In genomic region chr13:51756563-51756962, GRCm38 (mm10) we compare ENCODE assay signal across 9 mouse cellular contexts. TPM values are rescaled to one million over a fixed set of nuclear protein-coding genes. Genes with fewer than 3 reads are reported as not detected.
DNase-seq lines count a peak whose midpoint lies in the region; ATAC-seq and TF ChIP-seq lines count a peak whose summit lies in the region.
"Had no signal": no experiment of that assay in that cellular context is flagged by ENCODE, and none has a peak within 500 bp of the region (broad histone marks: within the 10 kb centered on the region; RNA-seq: fewer than 3 reads in every experiment).

No protein-coding gene starts in this region.

- no peak overlapping the region for H3K9ac ChIP-seq in hindbrain, embryonic 15.5 days
- H3K9ac ChIP-seq in hindbrain, embryonic 13.5 days = no peak overlapping the region; the same call in 1 of the 2 replicates
- no peak overlapping the region for H3K9ac ChIP-seq in intestine, postnatal 0 days (ENCODE audit: low read depth, low read length)
- no peak overlapping the region for H3K9ac ChIP-seq in midbrain, embryonic 14.5 days (replicated peaks; ENCODE audit: low read length)

- H3K27ac ChIP-seq in hindbrain, embryonic 15.5 days (replicated peaks) = 0 out of 2 replicates have a peak overlapping the region, but pooled peaks have one; percentile 26
- no peak overlapping the region; the same call in 1 of the 2 replicates for H3K27ac ChIP-seq in hindbrain, embryonic 13.5 days
- no peak overlapping the region for H3K27ac ChIP-seq in intestine, postnatal 0 days (ENCODE audit: low read depth, low read length)
- no peak overlapping the region for H3K27ac ChIP-seq in midbrain, embryonic 14.5 days (replicated peaks; ENCODE audit: low read depth, low read length)

- no peaks in the 10 kb centered on the region for H3K36me3 ChIP-seq in hindbrain, embryonic 15.5 days
- H3K36me3 ChIP-seq in hindbrain, embryonic 13.5 days = no peaks in the 10 kb centered on the region
- no peaks in the 10 kb centered on the region for H3K36me3 ChIP-seq in intestine, postnatal 0 days (ENCODE audit: control insufficient read depth, insufficient read depth)
- H3K36me3 ChIP-seq in midbrain, embryonic 14.5 days (ENCODE audit: control insufficient read depth, insufficient read depth, low read length) = no peaks in the 10 kb centered on the region

- ATAC-seq in hindbrain, embryonic 15.5 days (ENCODE audit: low FRiP score, low read depth) = no peak
- no peak for ATAC-seq in hindbrain, embryonic 13.5 days (ENCODE audit: low FRiP score)
- ATAC-seq in intestine, postnatal 0 days = 0 out of 2 replicates have a peak, but pooled peaks have one; percentile 23
- no peak for ATAC-seq in midbrain, embryonic 14.5 days (ENCODE audit: low FRiP score, low TSS enrichment)

- no peaks in the 10 kb centered on the region for H3K9me3 ChIP-seq in hindbrain, embryonic 15.5 days
- no peaks in the 10 kb centered on the region for H3K9me3 ChIP-seq in hindbrain, embryonic 13.5 days
- no peaks in the 10 kb centered on the region for H3K9me3 ChIP-seq in intestine, postnatal 0 days (ENCODE audit: control insufficient read depth)
- H3K9me3 ChIP-seq in midbrain, embryonic 14.5 days (ENCODE audit: control insufficient read depth, low read length) = no peaks in the 10 kb centered on the region

- 66% methylated on average over 3 of the region's 3 CpGs for WGBS in hindbrain, embryonic 15.5 days
- WGBS in hindbrain, embryonic 13.5 days = 78% methylated on average over 3 of the region's 3 CpGs
- WGBS in intestine, postnatal 0 days = 23% methylated on average over 3 of the region's 3 CpGs
- WGBS in midbrain, embryonic 14.5 days = 82% methylated on average over 3 of the region's 3 CpGs

- no peak for TF ChIP-seq CTCF in intestine, postnatal 0 days (IDR thresholded peaks at IDR 0.05; ENCODE audit: low read depth)

- H3K27me3 ChIP-seq in hindbrain, embryonic 15.5 days = no peaks in the 10 kb centered on the region
- H3K27me3 ChIP-seq in hindbrain, embryonic 13.5 days = no peaks in the 10 kb centered on the region
- no peaks in the 10 kb centered on the region for H3K27me3 ChIP-seq in intestine, postnatal 0 days (replicated peaks; ENCODE audit: control insufficient read depth, insufficient read depth, low read length)
- no peaks in the 10 kb centered on the region for H3K27me3 ChIP-seq in midbrain, embryonic 14.5 days (ENCODE audit: control insufficient read depth, insufficient read depth, low read length)

- peak; percentile 89 for DNase-seq in MEL-GATA-1-ER (ENCODE audit: extremely low read depth, low read depth)
- DNase-seq in skeletal muscle tissue, adult 2 months (ENCODE audit: low read depth, low spot score) = peak; percentile 60
- no peak for DNase-seq in kidney, postnatal 4 days
- DNase-seq in retina, postnatal 1 day = no peak
- DNase-seq in midbrain, embryonic 14.5 days = no peak

- no peak overlapping the region for H3K4me3 ChIP-seq in hindbrain, embryonic 15.5 days
- H3K4me3 ChIP-seq in hindbrain, embryonic 13.5 days = no peak overlapping the region
- H3K4me3 ChIP-seq in intestine, postnatal 0 days (ENCODE audit: low read depth, low read length) = no peak overlapping the region
- H3K4me3 ChIP-seq in midbrain, embryonic 14.5 days (replicated peaks; ENCODE audit: low read depth, low read length) = no peak overlapping the region
- H3K4me3 ChIP-seq: myocyte had no signal

- H3K4me1 ChIP-seq in hindbrain, embryonic 15.5 days (replicated peaks) = peaks cover 50% of the 10 kb centered on the region
- peaks cover 67% of the 10 kb centered on the region for H3K4me1 ChIP-seq in hindbrain, embryonic 13.5 days (replicated peaks)
- 0 out of 2 replicates have a peak, but pooled peaks cover 2% of the 10 kb centered on the region for H3K4me1 ChIP-seq in intestine, postnatal 0 days (replicated peaks; ENCODE audit: control insufficient read depth, insufficient read depth, low read length)
- H3K4me1 ChIP-seq in midbrain, embryonic 14.5 days (ENCODE audit: control insufficient read depth, insufficient read depth, low read length) = peaks cover 22% of the 10 kb centered on the region

- H3K4me2 ChIP-seq in hindbrain, embryonic 15.5 days = no peak overlapping the region
- H3K4me2 ChIP-seq in hindbrain, embryonic 13.5 days = no peak overlapping the region
- no peak overlapping the region for H3K4me2 ChIP-seq in intestine, postnatal 0 days (replicated peaks; ENCODE audit: low read depth)
- no peak overlapping the region for H3K4me2 ChIP-seq in midbrain, embryonic 14.5 days (ENCODE audit: low read length)

RNA-seq across cellular contexts. Expression of gene Sema4d, which starts 37.0 kb away (rescaled TPM):
- 14.3 and 14.8 TPM in 2 replicates for polyA plus RNA-seq in hindbrain, embryonic 15.5 days (2015; fragmentation: Nextera tagmentation; extraction: Ambion mirVana)
- polyA plus RNA-seq in hindbrain, embryonic 13.5 days (2015; fragmentation: Nextera tagmentation; extraction: Ambion mirVana) = 10.5 and 10.9 TPM in 2 replicates
- polyA plus RNA-seq in intestine, postnatal 0 days (2015; fragmentation: Nextera tagmentation; extraction: Ambion mirVana) = 3.4 TPM in 2 replicates
- 11.5 and 13.3 TPM in 2 replicates for polyA plus RNA-seq in midbrain, embryonic 14.5 days (2014; fragmentation: Nextera tagmentation; extraction: Ambion mirVana)

Comparison
In these comparisons a context has a peak if more than half of its experiments do, and no peak if none do; other contexts are left out.
1. DNase-seq: peak in MEL-GATA-1-ER (single experiment) and skeletal muscle tissue, adult 2 months (single experiment); none in kidney, postnatal 4 days (0 of 2), retina, postnatal 1 day (single experiment) and midbrain, embryonic 14.5 days (single experiment).